Mouse (Mus musculus) embryo, embryonic 10.5 days (tissue): ENCODE measurements around the gene Klra17.
"Not testable (repeated sequence)": the region's sequence is repeated elsewhere in the genome, so short reads cannot be mapped to it uniquely, and the experiment has no call there.

Experiments
- DNase-seq: peaks from one replicate; pipeline ENCODE4 v3.0.0-alpha.2; 2015; ENCODE audit warnings: low spot score

Gene Klra17

GRCm38 (mm10) chr6:129876549-129876948 lies at the start of gene Klra17:
Gene Klra17 (minus strand): TSS chr6:129876672.
- no peak for DNase-seq

- DNase-seq = not testable (repeated sequence)
These were observed 41.0 kb upstream of the Klra17 start, which contains the start of gene Klra5 for GRCm38 (mm10) chr6:129917476-129917946. Gene Klra5 (minus strand): TSS chr6:129917650.

GRCm38 (mm10) chr6:129916996-129917395 lies 40.5 kb upstream of the Klra17 start:
- no peak for DNase-seq

GRCm38 (mm10) chr6:129882525-129882924 lies 6.1 kb upstream of the Klra17 start:
- no peak for DNase-seq

- not testable (repeated sequence) for DNase-seq
These were observed 14.1 kb downstream of the Klra17 start, which contains the start of gene Gm17631 for GRCm38 (mm10) chr6:129862349-129862748. Gene Gm17631 (plus strand): TSS chr6:129862649.

- no peak for DNase-seq
These were observed 50.9 kb downstream of the Klra17 start for GRCm38 (mm10) chr6:129825559-129825958.

GRCm38 (mm10) chr6:129824004-129824403 lies 52.5 kb downstream of the Klra17 start:
- DNase-seq = no peak

GRCm38 (mm10) chr6:129817731-129818130 lies 58.7 kb downstream of the Klra17 start:
- no peak for DNase-seq

GRCm38 (mm10) chr6:129784170-129784569 lies 92.3 kb downstream of the Klra17 start, which contains the start of gene Gm156:
Gene Gm156 (minus strand): TSS chr6:129784270.
- not testable (repeated sequence) for DNase-seq
